Mouse (Mus musculus): ENCODE data around the gene Tecr. TPM values are rescaled to one million over a fixed set of nuclear protein-coding genes. Genes with fewer than 3 reads are reported as not detected.

Gene Tecr
- polyA plus RNA-seq, 1 experiment, result 309 TPM

DNA sequence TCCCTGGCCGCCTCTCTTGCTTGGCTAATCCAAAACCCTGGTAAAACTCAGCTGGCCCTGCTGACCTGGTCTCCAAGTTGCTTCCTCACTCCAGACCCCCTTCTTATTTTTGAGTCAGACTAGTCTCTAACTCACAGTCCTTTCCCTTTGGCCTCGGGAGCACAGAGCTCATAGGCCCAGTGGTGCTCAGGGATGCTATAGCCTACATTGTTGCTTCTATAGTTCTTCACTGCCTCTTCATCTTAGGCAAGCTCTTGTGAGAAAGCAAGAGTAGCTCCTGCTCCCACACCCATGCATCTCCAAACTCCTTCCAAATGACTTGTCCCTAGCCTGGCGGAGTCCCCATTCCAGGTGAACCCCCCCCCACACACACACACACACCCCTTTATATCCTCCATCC lies 40.1 kb downstream of the Tecr start:
- H3K36me3 ChIP-seq (ENCODE audit: control insufficient read depth, insufficient read depth, low read length), result peaks cover 6% of the 10 kb centered on the region
- no peak overlapping the region for H3K27ac ChIP-seq (ENCODE audit: insufficient read depth, low read length)
- no peak overlapping the region for H3K4me3 ChIP-seq (ENCODE audit: extremely low read depth, insufficient read depth, insufficient read length)

DNA sequence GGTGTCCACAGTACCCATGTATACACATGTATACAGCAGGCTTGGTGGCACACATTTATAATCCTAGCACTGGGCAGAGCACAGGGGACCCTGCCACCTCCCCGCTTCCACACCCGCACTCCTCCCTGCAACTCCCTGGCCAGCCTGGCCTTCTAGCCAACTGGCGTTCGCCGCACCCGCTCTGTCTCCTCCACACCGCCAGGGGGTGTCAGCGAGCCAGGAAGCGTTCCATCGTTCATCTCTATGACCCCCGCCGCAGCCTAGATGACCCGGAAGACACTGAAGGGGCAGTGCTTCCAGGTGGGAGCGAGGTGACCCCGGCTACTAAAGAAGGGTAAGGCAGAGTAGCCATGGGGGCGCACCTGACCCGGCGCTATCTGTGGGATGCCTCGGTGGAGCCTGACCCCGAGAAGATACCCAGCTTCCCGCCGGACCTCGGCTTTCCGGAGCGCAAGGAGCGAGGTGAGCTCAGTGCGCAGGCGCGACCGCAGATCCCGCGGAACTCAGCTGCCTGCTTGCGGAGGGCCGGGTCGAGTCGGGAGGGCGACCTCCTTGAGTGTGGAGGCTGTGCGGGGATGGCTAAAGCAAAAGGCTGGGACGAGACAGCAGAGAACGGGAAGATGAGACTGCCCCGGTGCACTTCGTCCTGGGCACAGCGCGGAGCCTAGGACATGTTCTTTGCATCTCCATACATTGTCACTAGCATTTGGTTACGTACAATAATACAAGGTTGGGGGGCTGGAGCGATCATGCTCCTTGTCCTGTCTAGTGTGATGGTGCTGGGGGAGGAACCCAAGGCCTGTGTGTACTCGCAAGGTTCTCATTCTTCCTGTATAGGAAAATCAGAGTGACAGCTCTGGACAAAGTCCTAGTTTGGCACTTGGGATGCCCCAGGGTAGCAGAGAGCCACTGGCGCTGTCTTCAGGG lies 41.0 kb downstream of the Tecr start, which contains the start of gene Ndufb7:
Gene Ndufb7 (plus strand): TSS at position 203 of the 927 bp plus-strand sequence.
- WGBS, result under 1% methylated on average over 47 of the region's 48 CpGs
- no peaks in the 10 kb centered on the region for H3K27me3 ChIP-seq (ENCODE audit: control insufficient read depth, insufficient read depth, low read length)
- peak within 1 kb of the TSS; percentile 90 for H3K4me3 ChIP-seq (ENCODE audit: extremely low read depth, insufficient read depth, insufficient read length)
- DNase-seq (ENCODE audit: low read depth in 1 of 2, low spot score in 2 of 2), result peak; percentile 81 to 91
- peak within 1 kb of the TSS; percentile 82 for H3K27ac ChIP-seq (ENCODE audit: insufficient read depth, low read length)
- TF ChIP-seq POLR2A (IDR thresholded peaks at IDR 0.05; ENCODE audit: low read depth, low read length) (peak; percentile 23; the same call in 1 of the 2 replicates), CTCF (IDR thresholded peaks at IDR 0.05; ENCODE audit: extremely low read depth, insufficient read depth, insufficient read length, insufficient replicate concordance) (peak; percentile 88; the same call in 1 of the 2 replicates)
- peaks cover 3% of the 10 kb centered on the region; the same call in 1 of the 2 replicates for H3K4me1 ChIP-seq (ENCODE audit: control insufficient read depth, insufficient read depth, insufficient read length)
- peaks cover 6% of the 10 kb centered on the region for H3K36me3 ChIP-seq (ENCODE audit: control insufficient read depth, insufficient read depth, low read length)

More for the DNA sequence above, 40.1 kb downstream of the Tecr start:
- 65% methylated on average over 3 of the region's 3 CpGs for WGBS
- no peaks in the 10 kb centered on the region for H3K27me3 ChIP-seq (ENCODE audit: control insufficient read depth, insufficient read depth, low read length)
- H3K4me1 ChIP-seq (ENCODE audit: control insufficient read depth, insufficient read depth, insufficient read length), result peaks cover 8% of the 10 kb centered on the region; the same call in 1 of the 2 replicates
- no peak for DNase-seq (ENCODE audit: low read depth in 1 of 2, low spot score in 2 of 2)
- TF ChIP-seq POLR2A (IDR thresholded peaks at IDR 0.05; ENCODE audit: low read depth, low read length), result no peak
- no peak for TF ChIP-seq CTCF (IDR thresholded peaks at IDR 0.05; ENCODE audit: extremely low read depth, insufficient read depth, insufficient read length, insufficient replicate concordance)

DNA sequence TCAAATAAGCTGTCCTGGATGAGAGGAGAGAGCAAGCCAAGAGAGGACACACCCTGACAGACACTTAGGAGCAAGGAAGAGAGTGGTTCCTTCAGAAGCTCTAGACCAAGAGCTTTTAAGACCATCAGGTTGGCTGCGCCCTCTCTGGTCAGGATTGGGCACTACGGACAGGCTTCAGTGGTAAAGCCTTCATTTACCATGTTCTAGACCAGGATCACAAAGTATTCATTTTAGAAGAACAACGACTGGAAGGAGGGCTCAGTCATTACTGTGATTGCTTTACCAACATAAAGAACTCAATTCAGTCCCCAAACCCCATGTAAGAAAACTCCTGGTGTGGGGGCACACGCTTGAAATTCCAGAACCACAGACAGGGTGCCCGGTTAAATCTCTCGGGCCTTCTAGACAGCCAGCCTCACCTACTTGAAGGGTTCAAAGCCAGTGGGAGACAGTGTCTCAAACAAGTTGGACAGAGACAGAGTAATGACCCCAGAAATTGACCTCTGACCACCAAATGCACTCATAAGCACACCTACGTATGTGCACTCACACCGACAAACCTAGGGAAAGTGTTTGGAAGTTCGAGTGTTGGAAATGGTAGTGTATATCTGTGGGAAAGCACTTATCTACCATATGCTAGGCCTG lies 41.9 kb downstream of the Tecr start:
- TF ChIP-seq CTCF (IDR thresholded peaks at IDR 0.05; ENCODE audit: extremely low read depth, insufficient read depth, insufficient read length, insufficient replicate concordance) (no peak; the same call in 1 of the 2 replicates), POLR2A (IDR thresholded peaks at IDR 0.05; ENCODE audit: low read depth, low read length) (no peak)
- peaks cover 3% of the 10 kb centered on the region for H3K36me3 ChIP-seq (ENCODE audit: control insufficient read depth, insufficient read depth, low read length)
- no peak for DNase-seq (ENCODE audit: low read depth in 1 of 2, low spot score in 2 of 2)
- H3K27ac ChIP-seq (ENCODE audit: insufficient read depth, low read length), result no peak overlapping the region
- H3K27me3 ChIP-seq (ENCODE audit: control insufficient read depth, insufficient read depth, low read length), result no peaks in the 10 kb centered on the region
- no peak overlapping the region for H3K4me3 ChIP-seq (ENCODE audit: extremely low read depth, insufficient read depth, insufficient read length)
- 86% methylated on average over 9 of the region's 9 CpGs for WGBS
- H3K4me1 ChIP-seq (ENCODE audit: control insufficient read depth, insufficient read depth, insufficient read length), result peaks cover 3% of the 10 kb centered on the region; the same call in 1 of the 2 replicates

DNA sequence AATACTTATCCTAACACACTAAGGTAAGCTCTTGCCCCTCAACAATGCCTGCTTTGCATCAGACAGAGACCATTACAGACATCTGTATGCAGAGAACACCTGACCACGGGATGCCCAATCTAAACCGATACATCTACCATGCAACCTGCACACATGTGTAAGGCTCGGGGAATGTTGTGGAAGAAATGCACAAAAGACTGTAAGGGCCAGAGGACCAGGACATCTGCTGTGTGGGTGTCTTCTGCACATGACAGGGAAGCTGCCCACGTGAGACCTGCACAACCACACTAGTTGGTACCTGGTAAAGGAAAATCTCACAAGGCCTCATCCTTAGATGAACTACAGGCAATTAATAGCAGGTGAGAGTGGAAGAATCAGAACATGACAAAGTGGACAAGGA lies 44.5 kb downstream of the Tecr start:
- no peak for DNase-seq (ENCODE audit: low read depth in 1 of 2, low spot score in 2 of 2)
- Histone ChIP-seq H3K4me1 (ENCODE audit: control insufficient read depth, insufficient read depth, insufficient read length) (peaks cover 3% of the 10 kb centered on the region; the same call in 1 of the 2 replicates), H3K27me3 (ENCODE audit: control insufficient read depth, insufficient read depth, low read length) (no peaks in the 10 kb centered on the region; the same call in 1 of the 2 replicates), H3K36me3 (ENCODE audit: control insufficient read depth, insufficient read depth, low read length) (no peaks in the 10 kb centered on the region), H3K27ac (ENCODE audit: insufficient read depth, low read length) (no peak overlapping the region), H3K4me3 (ENCODE audit: extremely low read depth, insufficient read depth, insufficient read length) (no peak overlapping the region)
- WGBS, result 81% methylated on average over 4 of the region's 4 CpGs
- no peak for TF ChIP-seq CTCF (IDR thresholded peaks at IDR 0.05; ENCODE audit: extremely low read depth, insufficient read depth, insufficient read length, insufficient replicate concordance)
- TF ChIP-seq POLR2A (IDR thresholded peaks at IDR 0.05; ENCODE audit: low read depth, low read length), result no peak

DNA sequence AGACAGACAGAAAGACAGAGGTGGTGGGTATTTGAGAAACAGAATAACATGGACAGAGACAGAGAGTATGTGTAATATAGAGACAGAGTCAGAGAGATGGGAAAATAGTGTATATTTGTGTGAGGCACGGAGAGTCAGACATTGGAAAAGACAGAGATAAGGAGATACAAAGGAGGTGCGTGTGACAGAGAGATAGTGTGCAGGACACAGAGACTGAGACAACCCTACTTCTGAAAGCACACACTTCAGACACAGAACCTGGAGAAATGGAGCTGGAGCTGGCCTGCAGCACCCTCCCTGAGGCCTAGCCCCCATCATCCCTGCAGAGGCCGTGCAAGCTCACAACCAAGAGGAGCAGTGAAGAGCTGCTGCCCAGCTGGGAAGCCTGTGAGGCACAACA lies 45.1 kb downstream of the Tecr start:
- no peak overlapping the region for H3K27ac ChIP-seq (ENCODE audit: insufficient read depth, low read length)
- peaks cover 3% of the 10 kb centered on the region; the same call in 1 of the 2 replicates for H3K4me1 ChIP-seq (ENCODE audit: control insufficient read depth, insufficient read depth, insufficient read length)
- no peaks in the 10 kb centered on the region for H3K36me3 ChIP-seq (ENCODE audit: control insufficient read depth, insufficient read depth, low read length)
- no peak overlapping the region for H3K4me3 ChIP-seq (ENCODE audit: extremely low read depth, insufficient read depth, insufficient read length)
- 80% methylated on average over 3 of the region's 3 CpGs for WGBS
- no peak for DNase-seq (ENCODE audit: low read depth in 1 of 2, low spot score in 2 of 2)
- TF ChIP-seq POLR2A (IDR thresholded peaks at IDR 0.05; ENCODE audit: low read depth, low read length) (no peak), CTCF (IDR thresholded peaks at IDR 0.05; ENCODE audit: extremely low read depth, insufficient read depth, insufficient read length, insufficient replicate concordance) (no peak)
- no peaks in the 10 kb centered on the region; the same call in 1 of the 2 replicates for H3K27me3 ChIP-seq (ENCODE audit: control insufficient read depth, insufficient read depth, low read length)

DNA sequence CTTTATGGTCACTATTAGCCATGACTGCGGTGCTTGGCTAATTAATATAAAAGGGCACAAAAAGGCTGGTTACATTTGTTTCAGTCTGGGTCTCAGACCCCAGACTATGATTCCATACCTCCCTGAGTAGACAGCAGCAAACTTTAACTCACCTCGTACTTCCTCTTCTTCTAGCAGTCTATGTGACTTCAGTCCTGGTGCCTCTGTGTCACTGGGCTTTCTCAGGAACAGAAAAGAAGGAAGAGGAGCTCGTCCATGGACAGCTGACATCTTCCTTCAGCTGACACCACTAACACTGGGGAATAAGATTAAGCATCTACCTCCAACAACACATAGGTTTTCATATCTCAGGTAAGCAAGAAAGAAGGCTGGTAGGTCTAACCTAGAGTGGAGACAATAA lies 72.0 kb downstream of the Tecr start, which contains the start of gene Olfr370:
Gene Olfr370 (plus strand): TSS at position 45 of the 400 bp plus-strand sequence.
- TF ChIP-seq POLR2A (IDR thresholded peaks at IDR 0.05; ENCODE audit: low read depth, low read length) (no peak), CTCF (IDR thresholded peaks at IDR 0.05; ENCODE audit: extremely low read depth, insufficient read depth, insufficient read length, insufficient replicate concordance) (no peak)
- Histone ChIP-seq H3K27ac (ENCODE audit: insufficient read depth, low read length) (no peak within 1 kb of the TSS), H3K27me3 (ENCODE audit: control insufficient read depth, insufficient read depth, low read length) (no peaks in the 10 kb centered on the region), H3K4me3 (ENCODE audit: extremely low read depth, insufficient read depth, insufficient read length) (no peak within 1 kb of the TSS), H3K4me1 (ENCODE audit: control insufficient read depth, insufficient read depth, insufficient read length) (no peaks in the 10 kb centered on the region), H3K36me3 (ENCODE audit: control insufficient read depth, insufficient read depth, low read length) (no peaks in the 10 kb centered on the region)
- 44% methylated on average over 3 of the region's 3 CpGs for WGBS
- no peak for DNase-seq (ENCODE audit: low read depth in 1 of 2, low spot score in 2 of 2)

Data from spleen, adult 2 months (tissue).